Mouse (Mus musculus): Measurements from ENCODE around the gene Apip. TPM values are rescaled to one million over a fixed set of nuclear protein-coding genes. Genes with fewer than 3 reads are reported as not detected.
A peak's percentile ranks its signal among the peaks of the same experiment; 100 is the strongest.

Gene Apip
- polyA plus RNA-seq (2016; fragmentation: Nextera tagmentation; extraction: Ambion mirVana) = 57.8 and 58.9 TPM in 2 replicates

DNA sequence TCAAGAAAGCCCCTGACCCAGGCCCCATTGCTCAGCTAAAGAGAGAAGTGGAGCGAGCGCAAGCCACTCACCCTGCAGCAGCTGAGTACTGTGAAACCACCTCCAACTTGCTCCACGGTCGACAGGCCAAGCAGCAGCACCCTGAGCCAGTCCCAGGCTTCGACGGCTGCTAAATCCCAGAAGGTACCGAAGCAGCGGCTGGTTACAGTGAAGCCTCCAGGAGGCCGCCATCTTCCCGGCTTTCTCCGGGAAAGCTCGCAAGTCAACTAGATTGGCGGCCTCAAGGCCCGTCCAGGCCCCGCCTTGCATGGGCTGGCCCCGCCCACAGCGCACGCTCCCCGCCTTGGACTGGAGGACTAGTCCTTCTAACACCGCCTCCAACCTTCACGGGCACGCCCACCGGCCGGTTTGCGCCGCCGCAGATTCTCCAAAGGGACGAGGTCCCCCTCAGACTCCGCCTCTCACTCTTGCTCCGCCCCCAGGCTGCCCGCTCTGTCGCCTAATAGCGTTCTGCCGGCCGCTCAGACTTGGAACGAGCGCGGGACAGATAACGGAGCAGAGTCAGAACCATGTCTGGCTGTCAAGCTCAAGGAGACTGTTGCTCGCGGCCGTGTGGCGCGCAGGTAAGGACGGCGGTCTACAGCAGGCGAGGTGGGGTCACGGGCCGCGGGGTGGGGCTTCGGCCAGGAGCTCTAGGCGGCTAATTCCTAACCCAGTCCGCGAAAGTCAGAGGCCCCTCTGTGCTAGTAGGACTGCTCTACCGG is at the start of gene Apip, which contains the start of gene Pdhx:
Apip (plus strand) TSS at position 457 of the 764 bp plus-strand sequence.
Pdhx (minus strand) TSS at position 295 of the 764 bp plus-strand sequence.
- peak; percentile 100 for ATAC-seq (ENCODE audit: insufficient number of reproducible peaks, low FRiP score)
- Histone ChIP-seq H3K4me2 (peak within 1 kb of the TSS; percentile 81), H3K4me1 (replicated peaks) (peaks cover 20% of the 10 kb centered on the region), H3K27ac (ENCODE audit: poor library complexity, severe bottlenecking) (peak within 1 kb of the TSS; percentile 90), H3K27me3 (replicated peaks) (no peaks in the 10 kb centered on the region), H3K9ac (peak within 1 kb of the TSS; percentile 93), H3K36me3 (no peaks in the 10 kb centered on the region), H3K4me3 (peak within 1 kb of the TSS; percentile 89), H3K9me3 (replicated peaks) (no peaks in the 10 kb centered on the region)
- under 1% methylated on average over 55 of the region's 55 CpGs for WGBS

DNA sequence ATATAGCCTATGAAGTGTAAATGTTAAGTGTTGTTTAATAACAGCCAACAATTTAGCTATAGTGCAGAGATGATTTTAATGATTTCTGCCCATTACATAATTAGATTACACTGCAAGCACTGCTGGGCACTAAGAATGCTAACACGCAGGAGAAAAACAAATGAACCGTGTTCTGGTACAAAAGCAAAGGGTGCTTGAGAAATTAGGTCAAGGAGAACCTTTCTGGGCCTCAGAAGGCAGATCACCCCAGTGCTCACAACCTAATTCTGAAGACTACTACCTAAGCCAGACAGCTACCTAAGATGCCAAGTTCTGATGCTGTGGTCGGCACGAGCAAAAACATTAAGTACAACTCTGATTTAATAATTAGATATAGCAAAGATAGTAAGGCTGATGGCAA is 35.6 kb upstream of the Apip start:
- H3K27me3 ChIP-seq (replicated peaks) = no peaks in the 10 kb centered on the region
- peaks cover 22% of the 10 kb centered on the region for H3K36me3 ChIP-seq
- 88% methylated on average over 4 of the region's 4 CpGs for WGBS
- no peaks in the 10 kb centered on the region for H3K4me1 ChIP-seq (replicated peaks)
- no peaks in the 10 kb centered on the region for H3K9me3 ChIP-seq (replicated peaks)
- H3K27ac ChIP-seq (ENCODE audit: poor library complexity, severe bottlenecking) = no peak overlapping the region
- no peak overlapping the region for H3K4me3 ChIP-seq
- no peak overlapping the region for H3K4me2 ChIP-seq
- no peak overlapping the region for H3K9ac ChIP-seq
- ATAC-seq (ENCODE audit: insufficient number of reproducible peaks, low FRiP score) = no peak

DNA sequence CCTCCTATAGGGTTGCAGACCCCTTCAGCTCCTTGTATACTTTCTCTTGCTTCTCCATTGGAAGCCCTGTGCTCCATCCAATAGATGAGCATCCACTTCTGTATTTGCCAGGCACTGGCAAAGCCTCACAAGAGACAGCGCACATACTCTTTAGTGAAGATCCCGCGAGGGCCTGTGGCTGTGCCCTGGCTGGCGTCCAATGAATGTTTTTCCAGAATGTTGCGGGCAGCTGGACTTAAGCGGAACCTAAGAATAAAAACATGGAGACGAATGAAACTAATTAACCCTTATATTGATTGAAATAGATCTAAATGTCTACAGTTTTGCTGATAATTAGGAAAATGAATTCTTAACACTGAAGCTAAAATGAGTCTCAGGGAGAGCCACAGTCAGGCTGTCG is 32.6 kb upstream of the Apip start:
- Histone ChIP-seq H3K27ac (ENCODE audit: poor library complexity, severe bottlenecking) (no peak overlapping the region), H3K4me2 (no peak overlapping the region), H3K27me3 (replicated peaks) (no peaks in the 10 kb centered on the region), H3K9me3 (replicated peaks) (no peaks in the 10 kb centered on the region), H3K36me3 (peaks cover 17% of the 10 kb centered on the region), H3K4me3 (no peak overlapping the region), H3K9ac (no peak overlapping the region), H3K4me1 (replicated peaks) (no peaks in the 10 kb centered on the region)
- 87% methylated on average over 8 of the region's 8 CpGs for WGBS
- ATAC-seq (ENCODE audit: insufficient number of reproducible peaks, low FRiP score) = no peak

DNA sequence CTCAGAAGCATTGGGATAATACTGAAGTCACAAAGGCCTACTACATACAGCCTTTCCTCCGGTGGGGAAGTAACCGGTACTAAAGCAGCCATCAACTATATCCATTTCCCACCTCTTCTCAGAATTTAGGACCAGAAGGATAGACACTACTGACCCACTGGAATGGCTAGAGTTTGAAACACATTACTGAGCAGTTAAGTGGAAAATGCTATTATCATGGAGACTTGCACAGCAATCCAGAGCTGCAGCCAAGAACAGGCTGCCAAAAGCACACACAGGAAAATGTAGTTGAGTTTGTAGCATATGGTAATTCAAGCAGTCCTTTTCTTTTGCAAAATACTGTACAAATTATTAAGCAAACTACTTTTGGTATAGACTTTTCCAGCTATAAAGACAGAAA is 28.2 kb upstream of the Apip start:
- Histone ChIP-seq H3K4me1 (replicated peaks) (peaks cover 1% of the 10 kb centered on the region; the same call in 1 of the 2 replicates), H3K27me3 (replicated peaks) (no peaks in the 10 kb centered on the region), H3K36me3 (peaks cover 9% of the 10 kb centered on the region), H3K4me3 (no peak overlapping the region), H3K9ac (no peak overlapping the region), H3K4me2 (no peak overlapping the region), H3K9me3 (replicated peaks) (no peaks in the 10 kb centered on the region), H3K27ac (ENCODE audit: poor library complexity, severe bottlenecking) (no peak overlapping the region)
- 96% methylated on average over 2 of the region's 2 CpGs for WGBS
- ATAC-seq (ENCODE audit: insufficient number of reproducible peaks, low FRiP score) = no peak

DNA sequence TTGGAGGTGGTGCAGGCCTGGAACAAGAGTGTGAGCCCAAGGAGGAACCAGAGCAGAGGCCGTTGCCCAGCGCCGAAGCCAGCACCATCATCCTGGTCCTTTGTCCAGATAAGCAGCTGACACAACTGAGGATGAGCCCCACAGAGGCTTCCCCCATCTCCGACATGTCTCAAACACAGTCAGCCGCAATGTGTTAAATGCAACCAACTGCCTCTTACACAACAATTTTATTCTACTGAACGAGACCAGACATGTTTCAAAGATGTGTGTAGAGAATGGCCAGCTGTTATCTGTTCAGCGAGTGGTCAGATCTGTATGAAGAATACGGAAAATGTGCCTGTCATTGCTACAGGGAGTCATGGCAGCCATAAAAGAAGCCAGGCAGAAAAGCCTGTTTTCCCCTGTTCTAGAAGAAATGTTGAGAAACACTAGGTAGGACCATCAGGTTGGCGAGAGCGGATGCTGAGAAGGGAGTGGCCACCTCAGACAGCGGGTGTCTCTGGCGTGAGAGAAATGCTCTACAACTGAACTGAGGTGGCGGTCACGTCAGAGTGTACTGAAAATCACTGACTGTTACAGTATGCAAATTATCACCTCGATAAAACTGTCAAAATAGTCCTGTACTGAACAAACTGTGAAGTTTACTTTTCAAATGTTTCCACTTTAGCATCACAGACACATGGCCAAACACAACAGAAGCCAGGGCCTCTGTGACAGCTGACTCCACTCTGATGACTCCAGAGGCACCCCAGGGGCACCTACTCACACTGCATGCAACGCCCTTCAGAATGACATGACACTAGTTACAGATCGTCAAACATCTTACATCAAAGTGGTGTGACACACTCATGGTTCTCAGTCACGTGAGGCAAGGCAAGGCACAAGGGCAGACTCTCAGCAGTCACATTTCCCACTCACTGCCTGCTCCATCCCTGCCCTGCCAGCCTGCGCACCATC is 21.3 kb upstream of the Apip start:
- WGBS = 79% methylated on average over 19 of the region's 19 CpGs
- Histone ChIP-seq H3K27me3 (replicated peaks) (no peaks in the 10 kb centered on the region), H3K4me1 (replicated peaks) (peaks cover 9% of the 10 kb centered on the region; the same call in 1 of the 2 replicates), H3K9me3 (replicated peaks) (no peaks in the 10 kb centered on the region), H3K4me2 (no peak overlapping the region), H3K9ac (no peak overlapping the region), H3K27ac (ENCODE audit: poor library complexity, severe bottlenecking) (no peak overlapping the region), H3K4me3 (no peak overlapping the region), H3K36me3 (no peaks in the 10 kb centered on the region)
- ATAC-seq (ENCODE audit: insufficient number of reproducible peaks, low FRiP score) = no peak

DNA sequence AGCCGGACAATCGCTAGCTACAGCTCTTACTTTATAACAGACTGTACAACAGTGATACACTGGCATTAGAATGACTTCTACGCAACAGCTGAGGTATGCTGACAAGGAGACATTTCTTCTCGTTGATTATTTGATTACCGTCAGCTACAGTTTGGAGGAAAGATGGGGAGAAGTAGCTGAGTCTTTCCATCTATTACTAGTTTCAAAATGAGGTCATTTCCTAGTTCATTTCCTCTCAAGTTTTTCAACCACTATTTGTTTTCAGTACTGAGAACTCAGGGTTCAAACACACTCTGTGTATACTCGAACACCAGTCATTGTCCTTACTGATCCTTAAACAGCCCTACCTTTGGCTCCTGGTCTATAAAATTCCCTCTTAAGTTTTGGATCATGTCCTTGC is 17.7 kb upstream of the Apip start:
- Histone ChIP-seq H3K4me2 (no peak overlapping the region), H3K4me3 (no peak overlapping the region), H3K27ac (ENCODE audit: poor library complexity, severe bottlenecking) (no peak overlapping the region), H3K4me1 (replicated peaks) (peaks cover 9% of the 10 kb centered on the region; the same call in 1 of the 2 replicates), H3K27me3 (replicated peaks) (no peaks in the 10 kb centered on the region), H3K9me3 (replicated peaks) (no peaks in the 10 kb centered on the region), H3K36me3 (no peaks in the 10 kb centered on the region), H3K9ac (no peak overlapping the region)
- 82% methylated on average over 6 of the region's 6 CpGs for WGBS
- no peak for ATAC-seq (ENCODE audit: insufficient number of reproducible peaks, low FRiP score)

DNA sequence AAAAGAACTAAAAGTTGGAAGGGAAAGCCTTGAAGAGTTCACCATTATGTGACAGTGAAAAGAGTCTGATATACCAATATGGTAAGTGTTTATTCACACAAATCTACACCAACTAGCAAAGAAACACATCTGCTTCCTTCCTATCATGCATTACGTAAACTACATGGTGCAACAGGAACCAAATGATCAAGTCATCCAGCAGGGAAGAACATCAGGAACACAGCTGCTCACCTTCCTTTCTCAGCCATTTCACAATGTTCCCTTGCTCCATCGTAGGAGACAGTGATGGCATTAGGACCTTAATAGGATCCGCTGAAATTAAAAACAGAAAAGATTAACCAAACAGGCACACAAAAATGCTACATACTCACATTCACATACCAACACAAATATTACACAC is 15.2 kb upstream of the Apip start:
- Histone ChIP-seq H3K4me2 (no peak overlapping the region), H3K4me1 (replicated peaks) (peaks cover 8% of the 10 kb centered on the region), H3K27me3 (replicated peaks) (no peaks in the 10 kb centered on the region), H3K9me3 (replicated peaks) (no peaks in the 10 kb centered on the region), H3K9ac (no peak overlapping the region), H3K36me3 (no peaks in the 10 kb centered on the region), H3K4me3 (no peak overlapping the region), H3K27ac (ENCODE audit: poor library complexity, severe bottlenecking) (no peak overlapping the region)
- WGBS = 84% methylated on average over 3 of the region's 3 CpGs
- ATAC-seq (ENCODE audit: insufficient number of reproducible peaks, low FRiP score) = no peak

DNA sequence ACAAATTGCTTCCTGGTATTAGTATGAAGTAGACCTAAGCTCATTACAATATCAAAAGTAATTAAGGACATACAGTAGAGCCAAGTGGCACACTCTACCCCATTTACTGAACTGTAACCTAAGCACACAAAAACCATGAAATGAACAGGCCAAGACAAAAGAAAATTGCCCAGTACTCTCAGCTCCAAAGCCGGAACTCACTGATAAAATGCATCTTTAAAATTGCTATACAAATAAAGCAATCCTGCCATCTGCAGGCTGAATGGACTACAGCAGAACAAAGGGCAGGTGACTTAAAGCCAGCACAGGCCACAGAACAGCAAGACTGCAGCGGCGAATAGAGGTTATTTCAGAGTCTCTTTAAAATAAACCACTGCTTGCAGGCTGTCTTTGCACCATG is 10.6 kb upstream of the Apip start:
- no peak overlapping the region for H3K9ac ChIP-seq
- H3K36me3 ChIP-seq = 0 out of 2 replicates have a peak, but pooled peaks cover 2% of the 10 kb centered on the region
- no peaks in the 10 kb centered on the region for H3K9me3 ChIP-seq (replicated peaks)
- ATAC-seq (ENCODE audit: insufficient number of reproducible peaks, low FRiP score) = no peak
- H3K27ac ChIP-seq (ENCODE audit: poor library complexity, severe bottlenecking) = no peak overlapping the region
- 33% methylated on average over 3 of the region's 3 CpGs for WGBS
- H3K4me1 ChIP-seq (replicated peaks) = peaks cover 11% of the 10 kb centered on the region
- no peak overlapping the region for H3K4me3 ChIP-seq
- H3K27me3 ChIP-seq (replicated peaks) = no peaks in the 10 kb centered on the region
- no peak overlapping the region for H3K4me2 ChIP-seq

DNA sequence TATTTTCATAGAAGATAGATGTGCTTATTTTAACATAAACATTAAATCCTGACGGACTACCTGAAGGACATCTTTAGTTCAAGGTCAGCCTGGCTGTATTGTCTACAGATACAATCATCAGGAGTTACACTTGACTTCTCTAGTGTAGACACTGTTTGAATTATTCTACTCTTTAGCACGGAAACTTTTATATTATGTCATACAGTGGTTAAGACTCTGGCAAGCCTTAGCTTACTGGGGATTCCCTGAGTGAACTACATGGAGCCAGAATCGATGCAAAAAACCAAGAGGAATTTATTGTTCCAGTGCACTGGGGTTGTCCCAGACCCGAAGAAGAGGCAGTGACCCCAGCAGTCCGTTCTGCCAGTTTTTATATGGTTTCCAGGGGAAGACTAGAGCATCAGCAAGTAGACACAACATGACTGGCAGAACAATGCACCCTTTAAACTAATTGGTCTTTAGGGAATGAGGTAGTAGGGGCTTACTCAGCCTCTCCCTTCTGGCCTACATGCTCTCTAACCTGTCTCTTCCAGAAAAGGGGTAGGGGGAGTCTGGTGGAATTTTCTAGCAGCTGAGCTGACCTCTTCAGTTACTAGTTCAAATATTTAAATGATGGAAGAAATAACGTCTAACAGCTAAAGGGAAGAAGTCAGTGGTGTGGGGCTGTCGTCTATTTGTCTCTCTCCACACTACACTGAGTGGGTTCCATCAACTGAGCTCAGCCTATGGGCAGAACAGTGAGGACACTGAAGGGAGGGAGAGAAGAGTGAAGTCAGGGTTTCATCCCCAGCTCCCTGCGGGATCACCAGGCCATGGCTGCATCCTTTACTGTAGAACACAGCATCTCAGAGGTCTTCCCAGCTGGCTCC is 6.6 kb upstream of the Apip start:
- H3K27ac ChIP-seq (ENCODE audit: poor library complexity, severe bottlenecking) = no peak overlapping the region
- H3K4me2 ChIP-seq = no peak overlapping the region
- H3K9ac ChIP-seq = no peak overlapping the region
- peaks cover 24% of the 10 kb centered on the region for H3K4me1 ChIP-seq (replicated peaks)
- ATAC-seq (ENCODE audit: insufficient number of reproducible peaks, low FRiP score) = no peak
- no peaks in the 10 kb centered on the region for H3K9me3 ChIP-seq (replicated peaks)
- H3K4me3 ChIP-seq = no peak overlapping the region
- H3K27me3 ChIP-seq (replicated peaks) = no peaks in the 10 kb centered on the region
- H3K36me3 ChIP-seq = 0 out of 2 replicates have a peak, but pooled peaks cover 2% of the 10 kb centered on the region
- WGBS = 79% methylated on average over 8 of the region's 8 CpGs

DNA sequence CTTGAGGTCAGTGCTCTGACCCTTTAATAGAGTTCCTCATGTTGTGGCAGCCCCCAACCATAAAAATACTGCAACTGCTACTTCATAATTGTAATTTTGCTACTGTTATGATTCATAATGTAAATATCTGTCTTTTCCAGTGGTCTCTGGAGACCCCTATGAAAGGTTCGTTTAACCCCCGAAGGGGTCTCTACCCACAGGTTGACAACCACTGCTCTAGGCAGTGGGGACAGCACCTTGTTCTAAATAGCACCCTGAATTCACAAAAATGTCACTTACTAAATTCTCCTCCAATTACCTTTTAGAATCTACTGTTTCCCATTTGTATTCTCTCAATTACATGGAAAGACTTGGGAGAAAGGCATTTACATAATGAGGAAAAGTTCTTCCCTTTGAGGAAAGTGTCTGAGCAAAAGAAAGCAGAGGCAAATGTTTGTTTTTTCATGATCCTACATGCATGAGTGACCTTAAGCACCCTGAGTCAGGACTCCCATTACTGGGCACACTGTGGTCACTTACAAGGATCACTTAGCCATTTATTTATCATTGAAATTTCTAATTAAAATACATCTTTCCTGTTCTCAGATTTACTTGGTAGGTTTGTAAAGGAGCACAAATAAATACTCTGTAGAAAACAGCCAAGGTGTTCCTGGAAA is 5.8 kb upstream of the Apip start:
- no peak overlapping the region for H3K4me2 ChIP-seq
- no peaks in the 10 kb centered on the region for H3K27me3 ChIP-seq (replicated peaks)
- no peak for ATAC-seq (ENCODE audit: insufficient number of reproducible peaks, low FRiP score)
- H3K36me3 ChIP-seq = 0 out of 2 replicates have a peak, but pooled peaks cover 2% of the 10 kb centered on the region
- H3K9me3 ChIP-seq (replicated peaks) = no peaks in the 10 kb centered on the region
- WGBS = 88% methylated on average over 2 of the region's 2 CpGs
- H3K9ac ChIP-seq = no peak overlapping the region
- H3K4me3 ChIP-seq = no peak overlapping the region
- H3K4me1 ChIP-seq (replicated peaks) = peaks cover 29% of the 10 kb centered on the region
- no peak overlapping the region for H3K27ac ChIP-seq (ENCODE audit: poor library complexity, severe bottlenecking)

Measured in heart, embryonic 12.5 days (tissue).